Mouse (Mus musculus) intestine, embryonic 16.5 days (tissue): ENCODE results near the gene Ajuba. TPM values are rescaled to one million over a fixed set of nuclear protein-coding genes. Genes with fewer than 3 reads are reported as not detected.

Experiments used
- ATAC-seq: fragments of 200-750 bp; cut with Nextera tagmentation; 2 replicates; pipeline ENCODE4 v1.8.0; 2017; ENCODE audit warnings: moderate TSS enrichment, moderate library complexity
- H3K27ac ChIP-seq: fragments of 300-500 bp; sonication (generic); 2 replicates; pipeline ENCODE4 v1.5.1; 2014; ENCODE audit warnings: mild to moderate bottlenecking, low read length
- H3K27me3 ChIP-seq: fragments of 300-500 bp; sonication (generic); replicated peaks from 2 replicates; pipeline ENCODE4 v1.6.1; 2014; ENCODE audit warnings: low read length, control low read depth, mixed read lengths; ENCODE audit not compliant: control insufficient read depth, insufficient read depth
- H3K36me3 ChIP-seq: fragments of 300-500 bp; sonication (generic); 2 replicates; pipeline ENCODE4 v1.6.1; 2014; ENCODE audit warnings: low read length, control low read depth; ENCODE audit not compliant: control insufficient read depth, insufficient read depth
- H3K4me1 ChIP-seq: fragments of 300-500 bp; sonication (generic); 2 replicates; pipeline ENCODE4 v1.6.1; 2014; ENCODE audit warnings: low read length, control low read depth, mixed read lengths; ENCODE audit not compliant: control insufficient read depth, insufficient read depth
- H3K4me2 ChIP-seq: fragments of 300-500 bp; sonication (generic); 2 replicates; pipeline ENCODE4 v1.6.1; 2014; ENCODE audit warnings: low read depth, low read length, control low read depth
- H3K4me3 ChIP-seq: fragments of 300-500 bp; sonication (generic); 2 replicates; pipeline ENCODE4 v1.5.1; 2014; ENCODE audit warnings: mild to moderate bottlenecking, low read length
- H3K9ac ChIP-seq: fragments of 300-500 bp; sonication (generic); 2 replicates; pipeline ENCODE4 v1.6.1; 2014; ENCODE audit warnings: low read depth, low read length
- H3K9me3 ChIP-seq: fragments of 300-500 bp; sonication (generic); 2 replicates; pipeline ENCODE4 v1.6.1; 2016; ENCODE audit warnings: low read length, control low read depth; ENCODE audit not compliant: control insufficient read depth
- WGBS: fragments of 180-500 bp; shearing (Covaris S2); extraction: QIAGEN DNeasy Blood & Tissue Kit; methylation state at CpG from one replicate; pipeline ENCODE4 v1.1.7; 2014; 5-methylcytosine and 5-hydroxymethylcytosine counted together
- polyA plus RNA-seq: library from polyadenylated mRNA; unstranded; fragments of >200 nt; fragmentation: Nextera tagmentation; extraction: Ambion mirVana; gene quantifications from 2 replicates; pipeline ENCODE4 v1.2.1, GENCODE M21; 2015

The Ajuba gene
- polyA plus RNA-seq, 1 experiment from 2014 or later: 13.1 TPM

DNA sequence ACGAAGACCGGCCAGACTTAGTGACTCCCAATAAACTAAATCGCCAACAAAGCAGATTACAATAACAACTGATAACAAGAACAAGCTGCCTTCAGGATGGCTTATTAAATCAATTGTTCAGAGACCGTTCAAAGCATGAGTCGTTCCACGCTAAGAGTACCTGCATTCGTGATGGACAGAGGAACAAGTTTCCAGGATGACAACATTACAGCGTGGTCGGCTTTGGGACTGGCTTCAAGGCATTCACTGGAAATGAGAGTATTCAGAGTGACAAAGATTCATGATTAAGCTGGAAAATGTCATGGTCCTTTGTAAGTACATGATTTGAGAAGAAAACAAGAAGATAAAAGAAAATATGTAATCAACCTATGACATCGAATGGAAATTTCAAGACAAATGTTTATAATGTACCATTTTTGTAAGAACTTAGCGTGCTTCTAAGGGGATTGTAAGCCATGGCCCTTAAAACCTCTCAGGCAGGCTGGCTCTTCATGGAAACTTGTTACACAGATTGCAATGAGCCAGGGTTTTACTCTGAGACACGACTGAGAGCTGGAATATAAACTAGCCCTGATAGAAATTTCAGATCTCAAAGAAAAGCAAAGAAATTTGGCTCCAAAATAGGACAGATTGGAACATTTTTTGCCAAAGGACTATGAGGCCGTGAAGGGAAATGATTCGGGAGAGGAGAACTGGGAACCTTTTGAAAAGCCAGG is 16.7 kb downstream of the Ajuba start:
- H3K4me3 ChIP-seq: no peak overlapping the region
- H3K4me1 ChIP-seq: no peaks in the 10 kb centered on the region
- H3K27me3 ChIP-seq: no peaks in the 10 kb centered on the region
- no peak overlapping the region for H3K27ac ChIP-seq
- no peaks in the 10 kb centered on the region for H3K36me3 ChIP-seq
- no peak overlapping the region for H3K4me2 ChIP-seq
- no peak for ATAC-seq
- no peaks in the 10 kb centered on the region for H3K9me3 ChIP-seq
- 80% methylated on average over 14 of the region's 14 CpGs for WGBS
- H3K9ac ChIP-seq: no peak overlapping the region

- Histone ChIP-seq H3K27ac (no peak overlapping the region), H3K9ac (no peak overlapping the region), H3K9me3 (no peaks in the 10 kb centered on the region), H3K36me3 (no peaks in the 10 kb centered on the region), H3K27me3 (no peaks in the 10 kb centered on the region), H3K4me3 (no peak overlapping the region), H3K4me1 (peaks cover 5% of the 10 kb centered on the region), H3K4me2 (no peak overlapping the region)
- 82% methylated on average over 8 of the region's 8 CpGs for WGBS
- no peak for ATAC-seq
Measured at GRCm38 (mm10) chr14:54557330-54557729, 20.0 kb downstream of the Ajuba start.

GRCm38 (mm10) chr14:54553975-54554769 is 23.2 kb downstream of the Ajuba start, which contains the start of gene Haus4:
Haus4 (minus strand) TSS chr14:54554616.
- H3K9me3 ChIP-seq: no peaks in the 10 kb centered on the region
- H3K9ac ChIP-seq: peak within 1 kb of the TSS; percentile 81
- ATAC-seq: peak; percentile 98
- H3K4me3 ChIP-seq: peak within 1 kb of the TSS; percentile 74
- H3K27ac ChIP-seq: peak within 1 kb of the TSS; percentile 93
- peaks cover 5% of the 10 kb centered on the region for H3K4me1 ChIP-seq
- WGBS: under 1% methylated on average over 76 of the region's 76 CpGs
- H3K4me2 ChIP-seq: peak within 1 kb of the TSS; percentile 92
- H3K27me3 ChIP-seq: no peaks in the 10 kb centered on the region
- peaks cover 9% of the 10 kb centered on the region; the same call in 1 of the 2 replicates for H3K36me3 ChIP-seq

DNA sequence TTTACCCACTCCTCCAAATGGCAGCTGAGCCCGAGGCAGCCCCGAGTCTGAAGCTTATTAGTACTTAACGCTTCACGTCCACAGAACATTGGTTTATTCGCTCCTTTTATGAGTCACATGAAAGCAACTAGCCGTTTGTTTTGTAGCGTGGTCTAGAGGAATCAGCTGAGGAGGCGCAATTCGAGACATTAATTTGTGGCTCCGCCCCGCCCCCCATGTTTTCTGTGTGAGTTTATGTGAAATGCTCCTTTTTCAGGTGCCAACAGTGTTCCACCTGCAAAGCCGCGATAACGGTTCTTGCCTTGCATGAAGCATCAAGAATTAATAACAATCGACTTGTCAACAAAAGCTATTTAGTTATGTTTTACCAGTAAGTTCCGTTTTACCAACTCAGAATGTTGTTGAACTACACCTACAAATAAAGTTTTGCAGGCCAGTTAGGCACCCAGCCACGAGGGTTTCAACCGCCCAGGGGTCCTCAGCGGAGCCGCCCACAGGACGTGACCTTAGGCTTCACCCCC is 23.8 kb downstream of the Ajuba start:
- Histone ChIP-seq H3K9ac (peak overlapping the region; percentile 81), H3K36me3 (peaks cover 12% of the 10 kb centered on the region), H3K4me3 (peak overlapping the region; percentile 74), H3K4me1 (peaks cover 5% of the 10 kb centered on the region), H3K27ac (peak overlapping the region; percentile 93), H3K9me3 (no peaks in the 10 kb centered on the region), H3K27me3 (no peaks in the 10 kb centered on the region), H3K4me2 (peak overlapping the region; percentile 92)
- no peak for ATAC-seq
- WGBS: 2% methylated on average over 21 of the region's 21 CpGs

GRCm38 (mm10) chr14:54544703-54545102 is 32.7 kb downstream of the Ajuba start:
- 95% methylated on average over 5 of the region's 5 CpGs for WGBS
- H3K27me3 ChIP-seq: no peaks in the 10 kb centered on the region
- no peak overlapping the region for H3K4me2 ChIP-seq
- peaks cover 12% of the 10 kb centered on the region; the same call in 1 of the 2 replicates for H3K36me3 ChIP-seq
- no peaks in the 10 kb centered on the region for H3K4me1 ChIP-seq
- no peak for ATAC-seq
- H3K27ac ChIP-seq: no peak overlapping the region
- H3K9ac ChIP-seq: no peak overlapping the region
- H3K4me3 ChIP-seq: no peak overlapping the region
- no peaks in the 10 kb centered on the region for H3K9me3 ChIP-seq

- Histone ChIP-seq H3K4me2 (no peak overlapping the region), H3K4me1 (no peaks in the 10 kb centered on the region), H3K27ac (no peak overlapping the region), H3K9ac (no peak overlapping the region), H3K9me3 (no peaks in the 10 kb centered on the region), H3K36me3 (no peaks in the 10 kb centered on the region), H3K4me3 (no peak overlapping the region), H3K27me3 (no peaks in the 10 kb centered on the region)
- 72% methylated on average over 11 of the region's 11 CpGs for WGBS
- no peak for ATAC-seq
Measured at GRCm38 (mm10) chr14:54540771-54541170, 36.6 kb downstream of the Ajuba start.

- no peaks in the 10 kb centered on the region for H3K9me3 ChIP-seq
- 88% methylated on average over 2 of the region's 2 CpGs for WGBS
- no peak overlapping the region for H3K4me3 ChIP-seq
- H3K27me3 ChIP-seq: no peaks in the 10 kb centered on the region
- no peaks in the 10 kb centered on the region for H3K4me1 ChIP-seq
- no peak overlapping the region for H3K9ac ChIP-seq
- H3K4me2 ChIP-seq: no peak overlapping the region
- H3K36me3 ChIP-seq: no peaks in the 10 kb centered on the region
- no peak overlapping the region for H3K27ac ChIP-seq
- ATAC-seq: no peak
Measured at GRCm38 (mm10) chr14:54538580-54538979, 38.8 kb downstream of the Ajuba start.

GRCm38 (mm10) chr14:54528446-54529111 is 48.8 kb downstream of the Ajuba start:
- H3K4me2 ChIP-seq: no peak overlapping the region

GRCm38 (mm10) chr14:54528007-54528393 is 49.4 kb downstream of the Ajuba start:
- no peak overlapping the region for H3K4me3 ChIP-seq
- peak overlapping the region; percentile 72; the same call in 1 of the 2 replicates for H3K4me2 ChIP-seq
- H3K36me3 ChIP-seq: no peaks in the 10 kb centered on the region
- peak; percentile 35; the same call in 1 of the 2 replicates for ATAC-seq
- H3K27me3 ChIP-seq: no peaks in the 10 kb centered on the region
- H3K9me3 ChIP-seq: no peaks in the 10 kb centered on the region
- H3K9ac ChIP-seq: no peak overlapping the region
- 26% methylated on average over 5 of the region's 5 CpGs for WGBS
- H3K27ac ChIP-seq: no peak overlapping the region
- H3K4me1 ChIP-seq: peaks cover 13% of the 10 kb centered on the region

More at GRCm38 (mm10) chr14:54528446-54529111, 48.8 kb downstream of the Ajuba start:
- Histone ChIP-seq H3K27ac (no peak overlapping the region), H3K4me3 (no peak overlapping the region), H3K27me3 (no peaks in the 10 kb centered on the region), H3K9me3 (no peaks in the 10 kb centered on the region), H3K4me1 (peaks cover 13% of the 10 kb centered on the region), H3K36me3 (no peaks in the 10 kb centered on the region), H3K9ac (no peak overlapping the region)
- 16% methylated on average over 17 of the region's 17 CpGs for WGBS
- peak; percentile 81 for ATAC-seq
